Mouse (Mus musculus): ENCODE results near the gene Zrsr1.

Zrsr1 gene

GRCm38 (mm10) chr11:23008181-23008823 is 36.5 kb downstream of the Zrsr1 start:
- peak; percentile 80 to 81 for DNase-seq (ENCODE audit: low spot score in 2 of 2)

- DNase-seq (ENCODE audit: low spot score in 2 of 2), result no peak
These were observed 37.0 kb downstream of the Zrsr1 start for GRCm38 (mm10) chr11:23008824-23009200.

- no peak for DNase-seq (ENCODE audit: low spot score in 2 of 2)
These were observed 41.3 kb downstream of the Zrsr1 start for GRCm38 (mm10) chr11:23013096-23013495.

- no peak for DNase-seq (ENCODE audit: low spot score in 2 of 2)
These were observed 41.9 kb downstream of the Zrsr1 start for GRCm38 (mm10) chr11:23013580-23014294.

GRCm38 (mm10) chr11:23014996-23015395 is 43.2 kb downstream of the Zrsr1 start:
- no peak for DNase-seq (ENCODE audit: low spot score in 2 of 2)

GRCm38 (mm10) chr11:23017943-23018342 is 46.1 kb downstream of the Zrsr1 start:
- DNase-seq (ENCODE audit: low spot score in 2 of 2), result no peak

GRCm38 (mm10) chr11:23020116-23020770 is 48.4 kb downstream of the Zrsr1 start:
- DNase-seq (ENCODE audit: low spot score in 2 of 2), result peak in 1 of 2 experiments; percentile 9

GRCm38 (mm10) chr11:23020841-23021240 is 49.0 kb downstream of the Zrsr1 start:
- peak in 1 of 2 experiments; percentile 4 for DNase-seq (ENCODE audit: low spot score in 2 of 2)

- DNase-seq (ENCODE audit: low spot score in 2 of 2), result no peak
These were observed 51.4 kb downstream of the Zrsr1 start for GRCm38 (mm10) chr11:23023155-23023554.

GRCm38 (mm10) chr11:23024169-23024568 is 52.4 kb downstream of the Zrsr1 start:
- DNase-seq (ENCODE audit: low spot score in 2 of 2), result no peak
